Mouse (Mus musculus) lung, embryonic 14.5 days (tissue): ENCODE data around the gene Fmnl2. TPM values are rescaled to one million over a fixed set of nuclear protein-coding genes. Genes with fewer than 3 reads are reported as not detected.

Experiments used
- ATAC-seq: fragments of 200-750 bp; cut with Nextera tagmentation; 2 replicates; pipeline ENCODE4 v1.8.0; 2017; ENCODE audit warnings: mild to moderate bottlenecking, moderate TSS enrichment, moderate library complexity; ENCODE audit not compliant: insufficient read depth
- DNase-seq: peaks from one replicate; pipeline ENCODE4 v3.0.0-alpha.2; 2015
- H3K27ac ChIP-seq: fragments of 300-500 bp; sonication (generic); 2 replicates; pipeline ENCODE4 v1.5.1; 2014; ENCODE audit warnings: low read depth, mild to moderate bottlenecking, moderate library complexity
- H3K27me3 ChIP-seq: fragments of 300-500 bp; sonication (generic); 2 replicates; pipeline ENCODE4 v1.6.1; 2014; ENCODE audit warnings: low read length, control low read depth; ENCODE audit not compliant: insufficient read depth
- H3K36me3 ChIP-seq: fragments of 300-500 bp; sonication (generic); 2 replicates; pipeline ENCODE4 v1.6.1; 2014; ENCODE audit warnings: control low read depth; ENCODE audit not compliant: insufficient read depth
- H3K4me1 ChIP-seq: fragments of 300-500 bp; sonication (generic); 2 replicates; pipeline ENCODE4 v1.6.1; 2014; ENCODE audit warnings: antibody characterized with exemption, control low read depth; ENCODE audit not compliant: insufficient read depth
- H3K4me2 ChIP-seq: fragments of 300-500 bp; sonication (generic); 2 replicates; pipeline ENCODE4 v1.6.1; 2014; ENCODE audit warnings: mild to moderate bottlenecking
- H3K4me3 ChIP-seq: fragments of 300-500 bp; sonication (generic); 2 replicates; pipeline ENCODE4 v1.5.1; 2014; ENCODE audit warnings: low read depth, low read length
- H3K9ac ChIP-seq: fragments of 300-500 bp; sonication (generic); 2 replicates; pipeline ENCODE4 v1.6.1; 2014
- H3K9me3 ChIP-seq: fragments of 300-500 bp; sonication (generic); 2 replicates; pipeline ENCODE4 v1.6.1; 2016; ENCODE audit warnings: low read depth, low read length, control low read depth
- CTCF ChIP-seq: IDR thresholded peaks from 2 replicates; pipeline ENCODE4 v1.5.1; 2016; ENCODE audit warnings: antibody characterized with exemption, low read depth
- WGBS: fragments of 180-500 bp; shearing (Covaris S2); extraction: QIAGEN DNeasy Blood & Tissue Kit; methylation state at CpG from one replicate; pipeline ENCODE4 v1.1.7; 2014; 5-methylcytosine and 5-hydroxymethylcytosine counted together
- polyA plus RNA-seq: library from polyadenylated mRNA; unstranded; fragments of >200 nt; fragmentation: Nextera tagmentation; extraction: Ambion mirVana; gene quantifications from 2 replicates; pipeline ENCODE4 v1.2.1, GENCODE M21; 2014

The Fmnl2 gene
- polyA plus RNA-seq, 1 experiment from 2014 or later, result 5.0 TPM

- H3K4me1 ChIP-seq, result no peaks in the 10 kb centered on the region
- no peak for DNase-seq
- H3K4me2 ChIP-seq, result no peak overlapping the region
- H3K27ac ChIP-seq, result no peak overlapping the region
- no peaks in the 10 kb centered on the region for H3K36me3 ChIP-seq
- no peak overlapping the region for H3K9ac ChIP-seq
- no peak for ATAC-seq
- TF ChIP-seq CTCF, result no peak
- no peaks in the 10 kb centered on the region for H3K27me3 ChIP-seq
- H3K9me3 ChIP-seq, result no peaks in the 10 kb centered on the region
- no peak overlapping the region for H3K4me3 ChIP-seq
- 58% methylated on average over 3 of the region's 3 CpGs for WGBS
Measured at GRCm38 (mm10) chr2:52846506-52846905, 11.2 kb upstream of the Fmnl2 start.

DNA sequence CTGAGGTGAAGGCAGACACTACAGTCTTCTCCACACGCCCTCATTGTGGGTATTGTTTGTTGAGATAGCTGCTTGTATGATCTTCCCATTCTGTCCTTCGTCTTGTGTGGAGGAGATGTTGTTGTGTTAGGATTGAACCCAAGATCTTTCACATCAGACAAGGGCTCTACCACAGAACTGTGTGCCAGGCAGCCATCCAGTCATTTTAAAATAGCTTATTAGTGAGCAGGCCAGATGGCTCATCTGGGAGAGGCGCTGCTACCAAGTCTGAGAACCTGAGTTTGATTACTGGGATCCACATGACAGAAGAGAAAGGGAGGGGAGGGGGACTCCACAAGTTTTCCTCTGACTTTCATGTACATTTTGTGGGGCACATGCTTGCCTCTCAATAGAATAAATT, 8.6 kb upstream of the Fmnl2 start:
- DNase-seq (no peak), ATAC-seq (no peak)
- no peaks in the 10 kb centered on the region for H3K36me3 ChIP-seq
- no peaks in the 10 kb centered on the region for H3K9me3 ChIP-seq
- 60% methylated on average over 3 of the region's 3 CpGs for WGBS
- no peaks in the 10 kb centered on the region for H3K4me1 ChIP-seq
- no peak overlapping the region for H3K4me3 ChIP-seq
- no peak for TF ChIP-seq CTCF
- H3K9ac ChIP-seq, result no peak overlapping the region
- H3K4me2 ChIP-seq, result no peak overlapping the region
- H3K27me3 ChIP-seq, result no peaks in the 10 kb centered on the region
- H3K27ac ChIP-seq, result no peak overlapping the region

- no peak; the same call in 1 of the 2 replicates for ATAC-seq
- Histone ChIP-seq H3K4me1 (peaks cover 22% of the 10 kb centered on the region), H3K27ac (peak overlapping the region; percentile 69; the same call in 1 of the 2 replicates), H3K36me3 (no peaks in the 10 kb centered on the region), H3K4me2 (peak overlapping the region; percentile 97), H3K4me3 (peak overlapping the region; percentile 84), H3K9ac (peak overlapping the region; percentile 77), H3K27me3 (no peaks in the 10 kb centered on the region), H3K9me3 (no peaks in the 10 kb centered on the region)
- WGBS, result under 1% methylated on average over 41 of the region's 46 CpGs
- no peak for TF ChIP-seq CTCF
- peak; percentile 68 for DNase-seq
Measured at GRCm38 (mm10) chr2:52858529-52859465, 1.1 kb downstream of the Fmnl2 start.

DNA sequence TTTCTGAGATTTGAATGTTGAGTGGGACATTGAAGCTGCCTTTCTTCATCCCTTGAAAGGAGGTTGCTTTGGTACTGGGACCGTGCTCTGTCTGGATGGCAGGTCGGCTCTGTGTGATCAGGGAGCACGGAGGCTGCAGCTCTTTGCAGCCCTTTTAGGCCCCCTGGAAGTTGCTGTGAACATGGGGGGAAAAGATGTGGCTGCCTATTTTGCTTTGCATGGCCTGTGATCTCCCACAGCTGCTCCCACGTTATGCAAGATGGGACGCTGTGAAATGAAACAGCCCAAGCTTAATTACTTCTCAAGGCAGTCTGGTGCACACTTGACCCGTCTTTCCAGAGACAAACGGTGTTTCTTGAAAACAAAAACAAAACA, 1.8 kb downstream of the Fmnl2 start:
- Histone ChIP-seq H3K9ac (peak overlapping the region; percentile 13; the same call in 1 of the 2 replicates), H3K27me3 (no peaks in the 10 kb centered on the region), H3K27ac (peak overlapping the region; percentile 40; the same call in 1 of the 2 replicates), H3K4me2 (peak overlapping the region; percentile 97), H3K9me3 (no peaks in the 10 kb centered on the region), H3K4me3 (peak overlapping the region; percentile 84), H3K4me1 (peaks cover 22% of the 10 kb centered on the region), H3K36me3 (no peaks in the 10 kb centered on the region)
- TF ChIP-seq CTCF, result no peak
- no peak for ATAC-seq
- WGBS, result 10% methylated on average over 7 of the region's 7 CpGs
- no peak for DNase-seq

DNA sequence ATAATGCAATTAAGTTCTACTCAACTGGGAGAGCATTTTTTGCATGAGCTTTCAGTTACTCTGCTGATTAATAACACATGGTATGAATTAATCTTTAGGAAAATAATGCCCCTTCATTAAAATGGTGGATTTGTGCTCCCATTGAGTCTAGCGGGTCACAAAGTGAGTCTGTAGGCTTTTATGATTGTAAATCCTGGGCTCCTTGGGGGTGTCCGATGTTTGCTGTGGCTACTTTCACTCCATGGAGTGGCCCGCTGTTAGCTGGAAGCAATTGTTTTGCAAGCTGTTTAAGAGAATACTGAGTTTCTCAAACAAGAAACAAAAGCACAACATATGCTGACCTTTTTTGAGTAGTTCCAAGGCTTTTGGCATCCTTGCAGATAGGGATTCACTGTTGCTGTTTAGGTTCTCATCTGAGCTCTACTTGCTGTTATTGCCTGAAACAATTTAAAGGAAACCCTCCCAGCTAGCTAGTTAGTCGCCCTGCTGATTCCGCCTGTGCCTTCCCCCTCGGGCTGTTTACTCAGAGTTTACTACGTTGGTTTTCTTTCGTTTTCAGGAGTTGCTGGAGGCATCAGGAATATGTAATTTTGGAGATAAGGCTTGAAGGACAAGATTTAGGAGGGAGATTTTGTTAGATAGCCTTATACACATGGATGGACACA, 2.6 kb downstream of the Fmnl2 start:
- Histone ChIP-seq H3K9ac (no peak overlapping the region), H3K36me3 (no peaks in the 10 kb centered on the region), H3K4me3 (peak overlapping the region; percentile 84; the same call in 1 of the 2 replicates), H3K27ac (no peak overlapping the region), H3K9me3 (no peaks in the 10 kb centered on the region), H3K27me3 (no peaks in the 10 kb centered on the region), H3K4me1 (peaks cover 22% of the 10 kb centered on the region), H3K4me2 (peak overlapping the region; percentile 97)
- DNase-seq, result no peak
- ATAC-seq, result no peak
- WGBS, result 42% methylated on average over 8 of the region's 8 CpGs
- TF ChIP-seq CTCF, result no peak

DNA sequence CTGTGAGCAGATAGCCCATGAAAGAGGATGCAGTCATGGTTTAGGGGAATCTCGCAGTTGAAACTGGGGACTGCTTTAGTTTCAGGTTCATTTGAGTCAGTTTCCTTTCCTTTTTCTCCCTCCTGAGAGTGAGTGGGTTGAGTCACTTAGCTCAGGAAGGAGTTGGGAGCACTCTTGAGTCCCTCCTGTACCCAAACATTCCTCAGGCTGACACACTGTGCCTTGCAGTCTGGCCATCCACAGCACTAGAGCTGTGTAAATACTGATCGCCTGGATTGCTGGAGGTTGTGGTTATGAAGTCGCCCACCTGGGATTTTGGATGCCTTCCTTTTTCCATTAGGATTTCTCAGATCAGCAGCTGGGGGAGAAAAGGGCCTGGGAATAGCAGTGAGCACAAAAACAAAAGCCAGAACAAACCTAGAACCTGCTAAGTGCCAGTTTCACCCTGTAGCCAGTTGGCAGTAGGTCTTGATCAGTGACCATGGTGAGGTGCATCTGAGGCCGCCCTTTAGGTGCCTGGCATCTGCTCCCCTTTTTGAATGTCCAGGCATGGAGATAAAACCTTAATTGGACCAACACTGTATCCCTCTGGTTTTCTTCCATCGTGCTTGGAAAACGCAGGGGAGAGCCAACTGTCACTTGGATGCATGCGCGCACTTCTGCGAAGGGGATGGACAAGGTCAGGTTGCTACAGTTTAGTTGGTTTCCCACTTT, 4.5 kb downstream of the Fmnl2 start:
- ATAC-seq (no peak), DNase-seq (no peak)
- no peaks in the 10 kb centered on the region for H3K36me3 ChIP-seq
- WGBS, result 76% methylated on average over 9 of the region's 9 CpGs
- H3K27ac ChIP-seq, result no peak overlapping the region
- H3K27me3 ChIP-seq, result no peaks in the 10 kb centered on the region
- peak overlapping the region; percentile 32; the same call in 1 of the 2 replicates for H3K4me2 ChIP-seq
- H3K9ac ChIP-seq, result no peak overlapping the region
- no peaks in the 10 kb centered on the region for H3K9me3 ChIP-seq
- H3K4me1 ChIP-seq, result peaks cover 25% of the 10 kb centered on the region
- TF ChIP-seq CTCF, result no peak
- no peak overlapping the region for H3K4me3 ChIP-seq
